Mouse (Mus musculus) intestine, embryonic 16.5 days (tissue): ENCODE measurements at regions not wholly inside any gene's neighbourhood (a gene's known extent, or its start where the extent isn't known, plus 50 kb on each side); places are given as distances from the start of the nearest gene placed in this dataset.

ENCODE experiments used
- ATAC-seq: fragments of 200-750 bp; cut with Nextera tagmentation; 2 replicates; pipeline ENCODE4 v1.8.0; 2017; ENCODE audit warnings: moderate TSS enrichment, moderate library complexity
- H3K27ac ChIP-seq: fragments of 300-500 bp; sonication (generic); 2 replicates; pipeline ENCODE4 v1.5.1; 2014; ENCODE audit warnings: mild to moderate bottlenecking, low read length
- H3K27me3 ChIP-seq: fragments of 300-500 bp; sonication (generic); replicated peaks from 2 replicates; pipeline ENCODE4 v1.6.1; 2014; ENCODE audit warnings: low read length, control low read depth, mixed read lengths; ENCODE audit not compliant: control insufficient read depth, insufficient read depth
- H3K36me3 ChIP-seq: fragments of 300-500 bp; sonication (generic); 2 replicates; pipeline ENCODE4 v1.6.1; 2014; ENCODE audit warnings: low read length, control low read depth; ENCODE audit not compliant: control insufficient read depth, insufficient read depth
- H3K4me1 ChIP-seq: fragments of 300-500 bp; sonication (generic); 2 replicates; pipeline ENCODE4 v1.6.1; 2014; ENCODE audit warnings: low read length, control low read depth, mixed read lengths; ENCODE audit not compliant: control insufficient read depth, insufficient read depth
- H3K4me2 ChIP-seq: fragments of 300-500 bp; sonication (generic); 2 replicates; pipeline ENCODE4 v1.6.1; 2014; ENCODE audit warnings: low read depth, low read length, control low read depth
- H3K4me3 ChIP-seq: fragments of 300-500 bp; sonication (generic); 2 replicates; pipeline ENCODE4 v1.5.1; 2014; ENCODE audit warnings: mild to moderate bottlenecking, low read length
- H3K9ac ChIP-seq: fragments of 300-500 bp; sonication (generic); 2 replicates; pipeline ENCODE4 v1.6.1; 2014; ENCODE audit warnings: low read depth, low read length
- H3K9me3 ChIP-seq: fragments of 300-500 bp; sonication (generic); 2 replicates; pipeline ENCODE4 v1.6.1; 2016; ENCODE audit warnings: low read length, control low read depth; ENCODE audit not compliant: control insufficient read depth
- WGBS: fragments of 180-500 bp; shearing (Covaris S2); extraction: QIAGEN DNeasy Blood & Tissue Kit; methylation state at CpG from one replicate; pipeline ENCODE4 v1.1.7; 2014; 5-methylcytosine and 5-hydroxymethylcytosine counted together

GRCm38 (mm10) chr17:63802846-63803245 is 60.0 kb upstream of the Fer start:
- Histone ChIP-seq H3K27ac (no peak overlapping the region), H3K4me1 (no peaks in the 10 kb centered on the region), H3K4me3 (no peak overlapping the region), H3K36me3 (no peaks in the 10 kb centered on the region), H3K9me3 (no peaks in the 10 kb centered on the region), H3K4me2 (no peak overlapping the region), H3K27me3 (no peaks in the 10 kb centered on the region), H3K9ac (no peak overlapping the region)
- no peak for ATAC-seq
- WGBS = 73% methylated on average over 5 of the region's 5 CpGs

- H3K27ac ChIP-seq = no peak overlapping the region
- 30% methylated on average over 11 of the region's 11 CpGs for WGBS
- no peaks in the 10 kb centered on the region for H3K4me1 ChIP-seq
- H3K27me3 ChIP-seq = no peaks in the 10 kb centered on the region
- ATAC-seq = no peak
- no peaks in the 10 kb centered on the region for H3K9me3 ChIP-seq
- H3K36me3 ChIP-seq = no peaks in the 10 kb centered on the region
- H3K9ac ChIP-seq = no peak overlapping the region
- H3K4me2 ChIP-seq = no peak overlapping the region
- H3K4me3 ChIP-seq = no peak overlapping the region
Observed at GRCm38 (mm10) chr17:63803599-63803998, 59.3 kb upstream of the Fer start.

GRCm38 (mm10) chr17:63804416-63804815 is 58.4 kb upstream of the Fer start:
- 91% methylated on average over 4 of the region's 4 CpGs for WGBS
- no peak overlapping the region for H3K27ac ChIP-seq

GRCm38 (mm10) chr17:63806360-63806759 is 56.5 kb upstream of the Fer start:
- no peak overlapping the region for H3K27ac ChIP-seq
- H3K4me3 ChIP-seq = no peak overlapping the region
- no peaks in the 10 kb centered on the region for H3K36me3 ChIP-seq
- 85% methylated on average over 10 of the region's 10 CpGs for WGBS
- H3K9ac ChIP-seq = no peak overlapping the region
- no peak overlapping the region for H3K4me2 ChIP-seq
- no peaks in the 10 kb centered on the region for H3K9me3 ChIP-seq
- no peaks in the 10 kb centered on the region for H3K4me1 ChIP-seq
- no peak for ATAC-seq
- no peaks in the 10 kb centered on the region for H3K27me3 ChIP-seq

More at GRCm38 (mm10) chr17:63804416-63804815, 58.4 kb upstream of the Fer start:
- Histone ChIP-seq H3K4me3 (no peak overlapping the region), H3K9ac (no peak overlapping the region), H3K36me3 (no peaks in the 10 kb centered on the region), H3K4me2 (no peak overlapping the region), H3K4me1 (no peaks in the 10 kb centered on the region), H3K27me3 (no peaks in the 10 kb centered on the region), H3K9me3 (no peaks in the 10 kb centered on the region)
- no peak for ATAC-seq

DNA sequence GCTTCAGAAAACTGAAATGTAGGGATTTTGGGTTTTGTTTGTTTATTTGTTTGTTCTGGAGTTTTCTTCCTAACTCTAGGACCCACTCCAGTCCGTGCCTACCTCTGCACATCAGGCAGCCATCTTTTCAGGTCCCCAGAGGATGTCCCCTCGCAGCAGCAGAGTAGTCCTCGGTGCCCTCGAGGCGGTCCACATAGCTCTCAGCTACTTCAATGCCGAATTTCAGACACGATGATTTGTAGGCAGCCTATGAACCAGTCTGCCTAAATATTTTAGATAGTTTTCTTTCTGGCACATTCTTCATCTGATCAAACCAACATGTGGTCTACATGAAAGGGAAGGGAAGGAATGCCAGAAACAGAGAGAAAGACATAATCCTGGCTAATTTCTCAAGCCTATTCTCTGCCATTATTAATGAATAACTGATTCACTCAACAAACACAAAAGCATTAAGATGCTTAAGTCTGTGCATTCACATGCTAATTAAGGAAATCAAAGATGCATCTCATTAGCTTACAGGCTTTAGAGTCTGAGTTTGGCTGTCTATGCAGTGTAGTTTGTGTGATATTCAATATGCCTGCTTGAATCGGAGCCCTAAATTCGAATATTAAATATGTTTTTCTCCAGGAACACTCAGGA is 55.2 kb upstream of the Fer start:
- no peak for ATAC-seq
- Histone ChIP-seq H3K4me3 (no peak overlapping the region), H3K4me2 (no peak overlapping the region), H3K9me3 (no peaks in the 10 kb centered on the region), H3K4me1 (no peaks in the 10 kb centered on the region), H3K9ac (no peak overlapping the region), H3K27me3 (no peaks in the 10 kb centered on the region), H3K27ac (no peak overlapping the region), H3K36me3 (no peaks in the 10 kb centered on the region)
- 77% methylated on average over 9 of the region's 9 CpGs for WGBS

DNA sequence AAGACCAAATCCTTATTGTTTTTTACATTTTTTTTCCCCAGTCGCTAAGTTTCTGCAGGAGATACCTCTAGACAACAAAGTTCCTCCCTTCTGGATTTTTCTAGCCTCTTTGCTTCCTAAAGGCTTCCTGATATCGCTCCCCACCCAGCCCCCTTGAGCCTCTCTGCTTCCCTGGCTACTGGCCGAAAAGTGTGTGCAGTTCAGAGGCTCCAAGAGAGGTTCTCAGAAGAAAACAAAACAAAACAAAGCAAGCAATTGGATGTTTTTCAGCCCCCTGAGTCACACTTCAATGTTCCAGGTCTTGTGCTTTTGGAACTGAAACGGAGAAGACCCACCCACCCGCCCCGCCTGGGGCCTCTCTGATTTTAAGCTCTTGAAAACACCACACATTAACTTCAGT is 54.1 kb upstream of the Fer start:
- H3K9ac ChIP-seq = no peak overlapping the region
- ATAC-seq = no peak
- H3K27me3 ChIP-seq = no peaks in the 10 kb centered on the region
- H3K27ac ChIP-seq = no peak overlapping the region
- no peak overlapping the region for H3K4me3 ChIP-seq
- no peaks in the 10 kb centered on the region for H3K4me1 ChIP-seq
- H3K36me3 ChIP-seq = no peaks in the 10 kb centered on the region
- H3K4me2 ChIP-seq = no peak overlapping the region
- H3K9me3 ChIP-seq = no peaks in the 10 kb centered on the region
- 80% methylated on average over 6 of the region's 6 CpGs for WGBS

DNA sequence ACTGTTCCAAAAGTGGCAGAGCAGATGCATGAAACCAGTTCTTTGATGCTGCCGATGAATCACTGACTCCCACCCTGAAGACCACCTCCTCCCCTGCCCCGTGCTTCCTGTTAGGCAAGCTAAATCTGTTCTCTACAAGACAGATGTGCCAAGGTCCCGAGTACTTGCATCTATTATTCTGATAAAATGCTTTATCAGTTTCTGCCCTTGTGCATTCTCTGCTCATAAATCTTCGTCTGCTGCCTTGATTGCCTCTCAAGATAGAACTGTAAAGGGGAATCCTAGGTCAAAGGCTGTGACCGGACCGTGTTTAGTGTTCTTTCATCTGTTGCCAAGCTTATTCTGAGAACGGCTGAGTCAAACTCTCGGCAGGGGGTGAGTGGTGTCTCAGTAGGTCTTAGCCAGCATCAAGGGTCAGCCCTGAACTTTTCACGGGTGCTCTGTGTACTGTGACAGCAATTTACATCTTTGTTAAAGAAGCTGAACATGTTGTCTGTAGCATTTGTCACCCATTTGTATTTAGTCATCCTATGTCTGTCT is 51.5 kb upstream of the Fer start:
- H3K36me3 ChIP-seq = no peaks in the 10 kb centered on the region
- H3K4me2 ChIP-seq = no peak overlapping the region
- H3K9ac ChIP-seq = no peak overlapping the region
- no peaks in the 10 kb centered on the region for H3K9me3 ChIP-seq
- 45% methylated on average over 9 of the region's 9 CpGs for WGBS
- no peaks in the 10 kb centered on the region for H3K4me1 ChIP-seq
- no peak overlapping the region for H3K4me3 ChIP-seq
- H3K27me3 ChIP-seq = no peaks in the 10 kb centered on the region
- no peak for ATAC-seq
- no peak overlapping the region for H3K27ac ChIP-seq

DNA sequence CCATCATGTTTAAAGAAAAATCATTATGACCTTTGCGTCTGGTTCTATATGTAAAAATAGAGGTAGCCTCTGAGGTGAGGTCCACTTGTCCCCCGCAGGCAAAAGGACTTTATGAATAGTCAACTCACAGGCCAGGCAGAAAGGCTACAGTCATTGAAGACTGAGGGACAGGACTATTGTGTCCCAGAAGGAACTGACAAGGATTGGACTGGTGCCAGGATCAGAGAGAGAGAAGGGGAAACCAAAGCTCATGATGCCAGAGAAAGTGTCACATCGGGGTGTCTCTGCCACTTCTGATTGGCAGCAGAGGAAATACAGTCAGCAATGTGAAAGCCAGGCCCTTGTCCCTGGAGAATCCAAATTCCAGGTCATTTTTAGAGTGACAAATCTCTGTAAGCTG is 50.3 kb upstream of the Fer start:
- 77% methylated on average over 3 of the region's 3 CpGs for WGBS
- no peak overlapping the region for H3K4me2 ChIP-seq
- no peak overlapping the region for H3K9ac ChIP-seq
- H3K4me1 ChIP-seq = no peaks in the 10 kb centered on the region
- no peak overlapping the region for H3K4me3 ChIP-seq
- ATAC-seq = no peak
- no peaks in the 10 kb centered on the region for H3K27me3 ChIP-seq
- no peaks in the 10 kb centered on the region for H3K9me3 ChIP-seq
- no peaks in the 10 kb centered on the region for H3K36me3 ChIP-seq
- no peak overlapping the region for H3K27ac ChIP-seq
